Mouse (Mus musculus) limb, embryonic 14.5 days (tissue): ENCODE data around the gene Ago3. TPM values are rescaled to one million over a fixed set of nuclear protein-coding genes. Genes with fewer than 3 reads are reported as not detected.

Source experiments
- ATAC-seq: fragments of 200-750 bp; cut with Nextera tagmentation; 2 replicates; pipeline ENCODE4 v1.8.0; 2017; ENCODE audit warnings: low read depth, moderate number of reproducible peaks, moderate TSS enrichment; ENCODE audit not compliant: low FRiP score
- DNase-seq: peaks from one replicate; pipeline ENCODE4 v3.0.0-alpha.2; 2015; ENCODE audit warnings: low spot score
- H3K27ac ChIP-seq: fragments of 300-500 bp; sonication (generic); replicated peaks from 2 replicates; pipeline ENCODE4 v1.5.1; 2014; ENCODE audit warnings: low read depth, mild to moderate bottlenecking, low read length, moderate library complexity, mixed read lengths
- H3K27me3 ChIP-seq: fragments of 300-500 bp; sonication (generic); 2 replicates; pipeline ENCODE4 v1.6.1; 2014; ENCODE audit warnings: low read length, mixed read lengths; ENCODE audit not compliant: control insufficient read depth, insufficient read depth
- H3K36me3 ChIP-seq: fragments of 300-500 bp; sonication (generic); 2 replicates; pipeline ENCODE4 v1.6.1; 2014; ENCODE audit warnings: mild to moderate bottlenecking, low read length, moderate library complexity, mixed read lengths; ENCODE audit not compliant: control insufficient read depth, insufficient read depth
- H3K4me1 ChIP-seq: fragments of 300-500 bp; sonication (generic); 2 replicates; pipeline ENCODE4 v1.6.1; 2014; ENCODE audit warnings: antibody characterized with exemption, low read length, mixed read lengths; ENCODE audit not compliant: control insufficient read depth, insufficient read depth
- H3K4me2 ChIP-seq: fragments of 300-500 bp; sonication (generic); replicated peaks from 2 replicates; pipeline ENCODE4 v1.6.1; 2014; ENCODE audit warnings: low read depth, mild to moderate bottlenecking, low read length, moderate library complexity; ENCODE audit not compliant: severe bottlenecking
- H3K4me3 ChIP-seq: fragments of 300-500 bp; sonication (generic); replicated peaks from 2 replicates; pipeline ENCODE4 v1.5.1; 2014; ENCODE audit warnings: low read length
- H3K9ac ChIP-seq: fragments of 300-500 bp; sonication (generic); 2 replicates; pipeline ENCODE4 v1.6.1; 2014; ENCODE audit warnings: mild to moderate bottlenecking, low read depth, low read length, moderate library complexity; ENCODE audit not compliant: severe bottlenecking
- H3K9me3 ChIP-seq: fragments of 300-500 bp; sonication (generic); 2 replicates; pipeline ENCODE4 v1.6.1; 2016; ENCODE audit warnings: low read length; ENCODE audit not compliant: control insufficient read depth
- POLR2A ChIP-seq: fragments of 200-500 bp; IDR thresholded peaks from 2 replicates; pipeline ENCODE4 v1.8.0; 2012; ENCODE audit warnings: inconsistent platforms, mild to moderate bottlenecking, moderate library complexity, borderline replicate concordance; ENCODE audit not compliant: insufficient read depth, insufficient read length; ENCODE audit errors: extremely low read depth
- WGBS: fragments of 180-500 bp; shearing (Covaris S2); extraction: QIAGEN DNeasy Blood & Tissue Kit; methylation state at CpG from one replicate; pipeline ENCODE4 v1.1.7; 2014; 5-methylcytosine and 5-hydroxymethylcytosine counted together
- polyA plus RNA-seq, 2 experiments: library from polyadenylated mRNA; depleted of rRNA in 1 of 2; stranded (reverse) in 1 of 2; unstranded in 1 of 2; fragments of >200 nt; fragmentation: Nextera tagmentation in 1 of 2; extraction: Ambion mirVana in 1 of 2; gene quantifications; 2 replicates each; pipeline versions ENCODE4 v1.2.1 to v1.2.3; 2012 to 2014

Gene Ago3
- polyA plus RNA-seq, 2 experiments, result 6.6 to 11.4 TPM

DNA sequence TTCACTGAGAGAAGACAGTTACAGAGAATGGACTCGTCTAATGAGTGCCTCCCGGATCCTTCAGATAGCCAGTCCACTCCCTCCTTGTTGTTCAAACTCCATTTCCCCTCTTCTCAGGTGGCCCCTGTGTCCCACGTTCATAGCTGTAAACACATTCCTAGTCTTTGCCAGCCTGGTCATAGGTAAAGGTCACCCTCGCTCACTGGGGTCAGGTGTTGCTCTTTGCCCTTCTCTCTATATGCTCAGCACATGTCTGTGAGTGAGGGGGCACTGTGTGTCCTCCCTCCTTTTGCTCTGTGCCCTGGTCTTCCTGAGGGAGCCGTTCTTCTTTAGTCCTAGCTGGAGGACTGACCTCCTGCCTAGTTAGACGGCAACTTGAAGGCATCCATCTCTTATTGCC, 109.5 kb downstream of the Ago3 start:
- WGBS, result 89% methylated on average over 6 of the region's 6 CpGs
- no peak overlapping the region for H3K4me3 ChIP-seq
- no peak for TF ChIP-seq POLR2A
- H3K27ac ChIP-seq, result no peak overlapping the region
- H3K9ac ChIP-seq, result no peak overlapping the region
- ATAC-seq, result no peak
- no peaks in the 10 kb centered on the region for H3K9me3 ChIP-seq
- no peak overlapping the region for H3K4me2 ChIP-seq
- peaks cover 17% of the 10 kb centered on the region for H3K4me1 ChIP-seq
- no peaks in the 10 kb centered on the region for H3K27me3 ChIP-seq
- DNase-seq, result no peak
- H3K36me3 ChIP-seq, result peaks cover 32% of the 10 kb centered on the region

DNA sequence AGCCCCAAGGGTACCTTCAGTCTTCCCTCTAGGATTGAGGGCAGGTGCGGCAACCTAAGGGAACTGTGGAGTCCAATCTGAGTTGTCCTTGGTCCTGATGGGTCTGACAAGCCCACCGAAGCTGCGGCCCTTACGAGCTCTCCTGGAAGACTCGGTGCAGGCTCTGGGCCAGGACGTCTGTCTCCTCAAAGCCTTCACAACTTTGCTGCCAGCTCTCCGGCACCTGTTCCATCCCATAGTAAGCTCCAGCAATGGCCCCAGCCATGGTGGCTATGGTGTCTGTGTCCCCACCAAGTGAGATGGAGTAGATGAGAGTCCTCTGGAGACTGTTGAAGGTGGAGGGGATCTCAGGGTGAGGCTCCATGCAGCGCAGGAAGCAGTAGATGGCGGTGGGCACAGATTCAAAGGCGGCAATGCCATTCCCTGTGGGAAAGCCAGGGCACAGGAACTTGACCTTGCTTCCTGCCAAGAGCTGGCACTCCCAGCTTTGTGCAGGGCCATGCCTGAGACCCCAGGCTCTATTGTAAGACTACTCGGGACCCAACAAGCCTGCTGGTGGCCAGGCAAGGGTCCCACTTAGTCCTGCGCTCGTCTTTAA, 112.8 kb downstream of the Ago3 start:
- Histone ChIP-seq H3K4me2 (no peak overlapping the region), H3K27ac (no peak overlapping the region), H3K36me3 (peaks cover 33% of the 10 kb centered on the region), H3K9ac (no peak overlapping the region), H3K9me3 (no peaks in the 10 kb centered on the region), H3K27me3 (no peaks in the 10 kb centered on the region), H3K4me1 (peaks cover 22% of the 10 kb centered on the region), H3K4me3 (no peak overlapping the region)
- DNase-seq (no peak), ATAC-seq (no peak)
- 93% methylated on average over 13 of the region's 13 CpGs for WGBS
- TF ChIP-seq POLR2A, result no peak

DNA sequence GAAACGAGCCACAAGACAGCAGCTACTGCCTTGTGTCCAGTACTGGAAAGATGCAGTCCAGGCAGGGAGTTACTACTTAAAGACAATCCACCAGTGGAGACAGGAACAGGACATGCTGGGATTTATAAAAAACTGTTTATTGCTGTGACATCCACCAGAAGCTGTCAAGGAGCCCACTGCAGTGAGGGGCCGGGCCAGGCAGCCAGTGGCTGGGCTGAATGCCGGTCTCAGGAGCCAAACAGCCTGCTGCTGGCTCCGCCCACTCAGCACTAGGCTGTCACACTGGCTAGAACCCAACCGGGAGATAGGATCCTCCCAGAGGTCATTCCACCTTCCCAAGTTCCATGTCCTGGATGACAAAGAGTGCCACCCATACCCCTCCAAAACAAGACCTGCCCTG, 113.4 kb downstream of the Ago3 start:
- 46% methylated on average over 5 of the region's 5 CpGs for WGBS
- no peak overlapping the region for H3K27ac ChIP-seq
- DNase-seq (no peak), ATAC-seq (no peak)
- no peaks in the 10 kb centered on the region for H3K9me3 ChIP-seq
- peaks cover 22% of the 10 kb centered on the region for H3K4me1 ChIP-seq
- no peak overlapping the region for H3K4me3 ChIP-seq
- peaks cover 37% of the 10 kb centered on the region for H3K36me3 ChIP-seq
- H3K27me3 ChIP-seq, result no peaks in the 10 kb centered on the region
- no peak for TF ChIP-seq POLR2A
- H3K4me2 ChIP-seq, result no peak overlapping the region
- no peak overlapping the region for H3K9ac ChIP-seq

DNA sequence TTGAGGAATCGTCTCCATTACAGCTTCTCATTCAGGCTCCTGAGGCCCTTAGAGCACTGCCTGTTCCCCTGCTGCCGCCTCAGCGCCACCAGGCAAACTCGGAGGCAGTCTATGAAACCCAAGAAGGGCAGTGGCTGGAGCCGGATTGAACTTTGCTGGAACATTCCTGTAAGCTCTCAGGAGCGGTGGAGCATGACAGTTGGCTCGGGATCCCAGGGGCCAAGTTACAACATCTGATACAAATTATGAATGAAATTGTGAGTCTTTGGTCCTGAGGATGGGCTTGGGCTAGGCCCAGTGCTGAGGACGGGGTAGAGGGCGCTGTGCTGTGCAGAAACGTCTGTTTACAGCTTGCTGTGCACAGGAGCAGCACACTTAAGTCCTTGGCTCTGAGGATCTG, 115.0 kb downstream of the Ago3 start:
- Histone ChIP-seq H3K4me2 (no peak overlapping the region), H3K27ac (peak overlapping the region; percentile 53; the same call in 1 of the 2 replicates), H3K9ac (no peak overlapping the region; the same call in 1 of the 2 replicates), H3K9me3 (no peaks in the 10 kb centered on the region), H3K4me1 (peaks cover 19% of the 10 kb centered on the region), H3K4me3 (no peak overlapping the region), H3K27me3 (no peaks in the 10 kb centered on the region), H3K36me3 (peaks cover 46% of the 10 kb centered on the region)
- ATAC-seq, result peak; percentile 21; the same call in 1 of the 2 replicates
- no peak for TF ChIP-seq POLR2A
- 31% methylated on average over 10 of the region's 10 CpGs for WGBS
- peak; percentile 45 for DNase-seq

DNA sequence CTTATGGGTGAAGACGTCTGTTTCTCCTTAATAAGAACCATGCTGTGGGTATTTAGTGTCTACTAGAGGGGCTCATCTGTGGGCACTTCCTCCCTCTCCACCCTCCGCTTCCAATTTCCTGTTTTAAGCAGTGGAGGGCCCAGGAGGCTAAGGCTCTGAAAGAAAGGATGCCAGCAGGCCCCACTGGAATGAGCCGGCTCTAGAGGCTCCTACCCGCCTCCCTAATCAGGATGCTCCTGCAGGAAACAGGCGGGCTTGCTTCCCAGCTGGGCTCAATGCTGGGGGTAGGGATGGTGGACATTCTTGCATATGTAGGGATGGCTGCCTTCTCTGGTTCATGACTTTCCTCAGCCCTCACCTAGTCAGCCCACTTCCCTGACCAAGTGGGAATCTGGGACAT, 116.2 kb downstream of the Ago3 start:
- H3K4me1 ChIP-seq, result peaks cover 21% of the 10 kb centered on the region

More for the DNA sequence above, 116.2 kb downstream of the Ago3 start:
- DNase-seq (no peak), ATAC-seq (no peak)
- no peak overlapping the region for H3K4me3 ChIP-seq
- TF ChIP-seq POLR2A, result no peak
- H3K9me3 ChIP-seq, result no peaks in the 10 kb centered on the region
- peak overlapping the region; percentile 29 for H3K27ac ChIP-seq
- peaks cover 43% of the 10 kb centered on the region for H3K36me3 ChIP-seq
- H3K27me3 ChIP-seq, result no peaks in the 10 kb centered on the region
- WGBS, result 27% methylated on average over 5 of the region's 5 CpGs
- H3K9ac ChIP-seq, result no peak overlapping the region
- no peak overlapping the region for H3K4me2 ChIP-seq
